Mouse (Mus musculus): ENCODE results near the gene Tcf12. TPM values are rescaled to one million over a fixed set of nuclear protein-coding genes. Genes with fewer than 3 reads are reported as not detected.

The Tcf12 gene
- total and polyA plus RNA-seq, 2 experiments from 2014 or later = 37.4 to 122 TPM

GRCm38 (mm10) chr9:71799598-71799997 is 312.1 kb downstream of the Tcf12 start:
- no peaks in the 10 kb centered on the region for H3K4me1 ChIP-seq (ENCODE audit: insufficient read depth, low read length)

GRCm38 (mm10) chr9:71798176-71798575 is 313.5 kb downstream of the Tcf12 start:
- Histone ChIP-seq H3K36me3 (ENCODE audit: insufficient read depth, low read length) (no peaks in the 10 kb centered on the region), H3K9me3 (ENCODE audit: low read length) (no peaks in the 10 kb centered on the region), H3K9ac (replicated peaks; ENCODE audit: low read length, poor library complexity, severe bottlenecking) (no peak overlapping the region), H3K4me3 (ENCODE audit: low read depth, low read length) (no peak overlapping the region), H3K4me1 (ENCODE audit: insufficient read depth, low read length) (no peaks in the 10 kb centered on the region), H3K4me2 (ENCODE audit: low read depth, low read length, poor library complexity, severe bottlenecking) (no peak overlapping the region), H3K27me3 (ENCODE audit: insufficient read depth, low read length) (no peaks in the 10 kb centered on the region), H3K27ac (ENCODE audit: low read depth, low read length) (no peak overlapping the region)
- WGBS = 54% methylated on average over 5 of the region's 5 CpGs
- DNase-seq (ENCODE audit: low spot score) (no peak), ATAC-seq (ENCODE audit: low FRiP score) (no peak)
- TF ChIP-seq CTCF (IDR thresholded peaks at IDR 0.05) = no peak

More at GRCm38 (mm10) chr9:71799598-71799997, 312.1 kb downstream of the Tcf12 start:
- no peak for TF ChIP-seq CTCF (IDR thresholded peaks at IDR 0.05)
- no peak for DNase-seq (ENCODE audit: low spot score)
- H3K4me2 ChIP-seq (ENCODE audit: low read depth, low read length, poor library complexity, severe bottlenecking) = no peak overlapping the region
- no peaks in the 10 kb centered on the region for H3K36me3 ChIP-seq (ENCODE audit: insufficient read depth, low read length)
- ATAC-seq (ENCODE audit: low FRiP score) = no peak
- H3K9me3 ChIP-seq (ENCODE audit: low read length) = no peaks in the 10 kb centered on the region
- H3K27ac ChIP-seq (ENCODE audit: low read depth, low read length) = no peak overlapping the region
- no peaks in the 10 kb centered on the region for H3K27me3 ChIP-seq (ENCODE audit: insufficient read depth, low read length)
- no peak overlapping the region for H3K4me3 ChIP-seq (ENCODE audit: low read depth, low read length)
- 86% methylated on average over 5 of the region's 5 CpGs for WGBS
- H3K9ac ChIP-seq (replicated peaks; ENCODE audit: low read length, poor library complexity, severe bottlenecking) = no peak overlapping the region

Small RNA genes lying within 50 kb of the gene (microRNA-seq; reads per million reads assigned to microRNA genes)
- gene Gm27450 (ENCODE audit: borderline number of aligned reads) = not detected

Other genes with a start within 250 kb of the Tcf12 start
- gene Zfp280d, start 163.0 kb upstream of the Tcf12 start, total RNA-seq (2014; rRNA removed) = 40.2 and 61.8 TPM in 2 replicates
- gene Zfp280d, start 163.0 kb upstream of the Tcf12 start, polyA plus RNA-seq (2015; fragmentation: Nextera tagmentation; extraction: Ambion mirVana) = 20.4 and 24.4 TPM in 2 replicates

All from midbrain, postnatal 0 days (tissue).